Mouse (Mus musculus) lung, postnatal 0 days (tissue): ENCODE measurements around the gene Mrpl2.

ENCODE experiments used
- CTCF ChIP-seq: IDR thresholded peaks from 2 replicates; pipeline ENCODE4 v1.5.1; 2016; ENCODE audit warnings: antibody characterized with exemption, mild to moderate bottlenecking
- EP300 ChIP-seq: IDR thresholded peaks from 2 replicates; pipeline ENCODE4 v1.6.1; 2016; ENCODE audit warnings: antibody characterized with exemption, mild to moderate bottlenecking, control low read depth

DNA sequence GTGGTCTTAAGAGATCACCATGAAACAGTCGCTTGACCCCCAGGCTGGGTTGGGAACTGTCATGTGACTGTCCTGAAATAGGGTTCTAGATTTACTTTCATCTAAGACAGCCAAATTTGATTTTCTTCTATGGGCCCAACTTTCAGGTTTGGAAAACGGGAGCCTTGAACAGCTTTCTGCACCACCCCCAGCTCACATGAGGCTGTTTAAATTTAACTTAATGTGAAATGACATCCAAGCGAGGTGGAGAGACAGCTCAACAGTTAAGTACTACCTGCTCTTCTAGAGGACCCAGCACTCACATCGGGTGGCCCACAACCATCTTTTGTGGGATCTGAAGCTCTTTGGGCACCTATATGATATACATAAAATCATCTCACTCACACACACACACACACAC is 47.1 kb upstream of the Mrpl2 start:
- TF ChIP-seq CTCF, result no peak
- TF ChIP-seq EP300, result no peak
